Mouse (Mus musculus): ENCODE results near the gene Cyp2d22.

Gene Cyp2d22

DNA sequence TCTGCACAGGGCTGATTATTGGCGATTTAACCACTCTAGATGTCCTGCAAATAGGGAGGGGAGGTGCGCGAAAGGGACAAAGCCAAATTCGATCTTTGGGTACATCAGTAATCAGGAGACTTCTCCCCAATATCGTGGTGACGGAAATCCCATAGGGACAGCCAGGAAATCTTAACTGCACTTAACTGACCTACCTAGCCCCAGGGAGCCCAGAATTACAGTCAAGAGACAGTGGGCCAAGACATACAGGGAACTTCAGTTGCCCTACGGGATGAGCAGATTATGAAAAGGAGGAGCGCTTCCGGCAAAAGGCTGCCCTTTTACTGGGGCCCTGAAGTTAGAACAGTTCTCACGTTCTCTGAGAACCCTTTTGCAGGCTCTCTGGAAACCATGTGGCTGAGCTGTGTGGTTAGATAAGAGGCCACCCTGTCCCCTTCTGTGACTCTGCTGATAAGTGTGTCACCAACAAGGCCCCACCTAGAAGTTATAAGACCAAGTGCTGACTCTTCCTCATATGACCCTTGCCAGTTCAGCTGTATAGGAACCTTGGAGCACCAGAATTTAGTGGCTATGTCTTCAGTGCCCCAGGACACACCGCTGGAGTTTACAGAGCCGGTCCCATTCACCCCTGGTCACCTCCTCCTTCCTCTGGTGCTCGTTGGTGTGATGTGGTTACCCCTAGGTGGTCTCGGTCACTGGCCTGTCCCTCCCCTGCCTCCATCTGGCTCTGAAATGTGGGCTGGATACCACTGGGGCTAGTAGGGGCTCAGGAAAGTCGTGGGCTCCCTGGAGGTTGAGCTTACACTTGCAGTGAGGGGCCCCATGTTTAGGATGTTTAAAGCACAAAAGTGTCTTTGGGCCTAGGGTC is 38.2 kb downstream of the Cyp2d22 start:
- TF ChIP-seq GATA4 (IDR thresholded peaks at IDR 0.05; ENCODE audit: insufficient replicate concordance, low read length) = no peak

DNA sequence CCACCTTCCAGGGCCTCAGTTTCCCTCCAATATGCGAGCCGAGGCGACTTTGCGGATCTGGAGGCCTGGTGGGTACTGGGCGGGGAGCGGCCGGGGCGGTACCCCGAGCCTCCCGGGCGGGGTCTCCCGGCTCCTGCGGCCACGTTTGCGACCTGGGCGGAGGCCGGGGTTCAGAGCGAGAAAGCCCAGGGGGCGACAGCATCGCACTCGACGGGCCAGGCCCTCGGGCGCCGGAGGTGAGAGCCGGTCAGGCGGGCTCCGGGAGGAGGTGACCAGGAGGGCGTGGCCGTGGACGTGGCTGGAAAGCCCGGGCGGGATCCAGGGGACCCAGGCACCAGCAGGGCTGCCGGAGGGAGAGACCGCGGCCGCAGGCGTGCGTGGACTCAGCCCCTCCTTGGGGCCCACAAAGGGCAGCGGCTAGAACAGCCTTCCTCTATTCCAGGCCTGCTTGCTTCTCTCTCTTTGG is 39.0 kb downstream of the Cyp2d22 start:
- TF ChIP-seq GATA4 (IDR thresholded peaks at IDR 0.05; ENCODE audit: insufficient replicate concordance, low read length) = no peak

DNA sequence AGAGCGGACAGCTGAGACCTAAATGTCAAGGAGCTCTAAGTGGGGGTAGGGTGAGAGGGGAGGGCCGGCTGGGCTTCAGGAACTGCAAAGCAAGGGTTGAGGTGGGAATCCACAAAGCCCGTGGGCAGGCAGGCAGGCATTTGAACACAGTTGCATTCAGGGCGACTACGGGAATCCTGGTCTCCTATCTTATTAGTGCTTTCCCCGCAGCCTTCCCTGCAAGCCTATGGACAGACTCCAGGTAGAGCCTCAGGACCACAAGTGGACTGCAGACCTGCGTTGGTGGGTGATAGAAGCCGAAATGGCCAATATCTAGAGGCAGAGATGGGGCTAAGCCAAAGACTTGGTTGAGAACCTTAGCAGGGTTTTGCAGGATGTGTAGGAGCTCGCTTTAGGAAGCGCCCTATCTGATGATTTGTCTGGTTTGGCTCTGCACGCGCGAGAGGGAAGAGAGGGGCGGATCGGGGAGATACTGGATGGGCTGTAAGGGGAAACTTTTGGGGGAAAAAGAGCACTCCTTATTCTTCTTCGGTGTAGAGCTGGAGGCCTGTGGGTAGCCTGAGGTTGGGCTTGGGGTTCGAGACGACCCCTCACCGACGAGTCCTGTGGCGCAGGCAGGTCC is 39.5 kb downstream of the Cyp2d22 start:
- TF ChIP-seq GATA4 (IDR thresholded peaks at IDR 0.05; ENCODE audit: insufficient replicate concordance, low read length) = no peak

DNA sequence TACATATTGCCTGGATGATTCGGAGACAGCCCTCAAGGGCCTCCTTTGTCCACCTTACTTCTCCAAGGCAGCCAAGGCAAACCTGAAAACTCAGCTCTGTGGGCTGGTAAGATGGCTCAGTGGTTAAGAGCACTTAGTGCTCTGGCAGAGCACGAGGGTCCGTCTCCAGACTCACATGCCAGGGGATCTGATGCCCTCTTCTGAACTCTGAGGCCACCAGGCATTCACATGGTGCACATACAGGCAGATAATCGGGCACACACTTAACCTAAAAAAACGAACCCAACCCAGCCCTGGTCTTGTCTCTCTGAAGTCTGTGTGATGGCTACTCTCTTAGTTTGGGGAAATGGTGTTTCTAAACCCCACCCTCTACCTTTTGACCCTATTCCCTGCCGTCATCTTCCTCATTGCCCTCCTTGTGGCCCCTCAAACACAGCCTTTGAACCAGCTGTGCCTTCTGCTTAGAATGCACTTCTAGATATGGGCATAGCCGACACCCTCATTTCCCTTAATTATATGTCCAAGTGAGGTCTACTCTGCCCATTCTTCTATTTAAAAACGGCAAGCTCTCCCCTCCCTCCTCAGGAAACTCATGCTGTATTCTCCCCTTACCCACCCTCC is 40.3 kb downstream of the Cyp2d22 start:
- no peak for TF ChIP-seq GATA4 (IDR thresholded peaks at IDR 0.05; ENCODE audit: insufficient replicate concordance, low read length)

DNA sequence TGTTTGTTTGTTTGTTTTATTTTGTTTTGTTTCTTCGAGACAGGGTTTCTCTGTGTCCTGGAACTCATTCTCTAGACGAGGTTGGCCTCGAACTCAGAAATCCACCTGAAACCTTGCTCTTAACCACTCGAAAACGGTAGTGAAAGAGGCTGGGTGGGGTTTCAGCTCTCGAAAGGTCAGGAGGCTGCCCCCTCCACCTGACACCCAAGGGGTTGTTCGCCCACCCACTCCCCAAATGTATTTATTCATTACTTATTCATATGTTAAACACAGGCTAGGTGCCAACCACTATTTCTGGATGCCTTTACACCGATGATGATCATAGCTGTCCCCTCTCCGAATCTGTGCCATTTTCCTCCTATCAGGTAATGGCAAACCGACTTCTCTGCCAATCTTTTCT is 40.9 kb downstream of the Cyp2d22 start:
- TF ChIP-seq GATA4 (IDR thresholded peaks at IDR 0.05; ENCODE audit: insufficient replicate concordance, low read length) = no peak

DNA sequence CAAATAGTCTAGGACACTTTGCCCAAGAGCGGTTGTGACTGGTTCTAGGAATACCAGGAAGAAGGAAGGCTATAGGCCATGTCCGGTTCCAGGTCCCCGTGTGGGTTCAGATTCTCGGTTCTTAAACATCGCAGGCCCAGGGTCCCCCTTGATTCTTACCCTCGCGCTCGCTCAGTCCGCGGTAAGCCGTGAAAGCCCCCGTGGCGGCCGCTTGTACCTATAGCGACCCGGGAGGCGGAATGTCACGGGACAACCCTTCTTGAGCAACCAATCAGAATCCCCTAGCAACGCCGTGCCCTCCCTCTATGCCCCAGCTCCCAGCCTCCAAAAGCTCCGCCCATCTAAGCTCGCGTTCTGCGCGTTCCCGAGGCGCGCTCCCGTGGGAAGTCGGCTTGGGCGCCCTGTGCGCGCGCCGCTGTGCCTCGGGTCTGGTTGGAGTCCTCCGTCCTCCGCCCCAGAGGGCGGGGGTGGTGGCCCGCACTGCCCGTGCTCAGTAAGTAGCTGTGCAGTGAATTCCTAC is 41.4 kb downstream of the Cyp2d22 start, which contains the start of the genes Naga, Pheta2 and Smdt1:
Gene Naga, minus strand, starts transcription at position 333 of the 520 bp plus-strand sequence.
Gene Pheta2, plus strand, starts transcription at position 350 of the 520 bp plus-strand sequence.
Gene Smdt1, plus strand, starts transcription at position 367 of the 520 bp plus-strand sequence.
- TF ChIP-seq GATA4 (IDR thresholded peaks at IDR 0.05; ENCODE audit: insufficient replicate concordance, low read length) = no peak

DNA sequence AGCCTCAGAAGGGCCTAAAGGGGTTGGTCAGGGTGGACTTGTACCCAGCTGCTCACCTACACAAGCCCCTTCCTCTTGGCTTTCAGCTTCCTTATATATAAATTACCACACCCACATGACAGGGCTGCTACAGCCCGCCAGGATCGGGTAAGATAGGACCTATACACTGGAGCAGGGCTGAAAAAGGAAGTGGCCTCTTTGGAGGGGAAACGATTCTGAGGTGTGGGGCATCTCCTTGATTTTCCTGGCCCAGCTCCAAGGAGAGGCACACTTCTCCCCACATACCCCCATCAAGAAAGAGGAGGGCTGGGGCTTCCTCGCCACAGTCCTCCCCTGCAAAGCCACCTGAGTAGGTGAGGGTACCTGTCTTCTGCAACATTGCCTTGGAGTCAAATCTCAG is 42.2 kb downstream of the Cyp2d22 start:
- no peak for TF ChIP-seq GATA4 (IDR thresholded peaks at IDR 0.05; ENCODE audit: insufficient replicate concordance, low read length)

DNA sequence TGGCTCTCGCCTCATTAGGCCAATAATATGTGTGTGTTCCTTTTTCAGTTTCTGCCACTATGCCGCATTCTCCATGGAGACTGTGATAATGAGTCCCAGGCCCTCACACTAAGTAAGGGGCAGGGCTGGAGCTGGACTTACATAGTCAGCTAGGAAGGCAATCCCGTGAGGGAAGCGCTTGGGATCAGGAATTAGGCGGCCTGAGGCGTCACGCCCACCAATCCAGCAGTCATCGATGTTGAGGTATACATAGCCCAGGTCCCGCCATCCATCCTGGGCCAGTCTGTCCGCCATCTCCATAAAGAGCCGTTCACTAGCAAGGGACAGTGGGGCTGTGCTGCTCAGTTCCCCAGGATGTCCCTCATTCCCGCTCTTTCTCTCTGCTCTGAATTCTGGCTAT is 43.4 kb downstream of the Cyp2d22 start:
- TF ChIP-seq GATA4 (IDR thresholded peaks at IDR 0.05; ENCODE audit: insufficient replicate concordance, low read length) = no peak

DNA sequence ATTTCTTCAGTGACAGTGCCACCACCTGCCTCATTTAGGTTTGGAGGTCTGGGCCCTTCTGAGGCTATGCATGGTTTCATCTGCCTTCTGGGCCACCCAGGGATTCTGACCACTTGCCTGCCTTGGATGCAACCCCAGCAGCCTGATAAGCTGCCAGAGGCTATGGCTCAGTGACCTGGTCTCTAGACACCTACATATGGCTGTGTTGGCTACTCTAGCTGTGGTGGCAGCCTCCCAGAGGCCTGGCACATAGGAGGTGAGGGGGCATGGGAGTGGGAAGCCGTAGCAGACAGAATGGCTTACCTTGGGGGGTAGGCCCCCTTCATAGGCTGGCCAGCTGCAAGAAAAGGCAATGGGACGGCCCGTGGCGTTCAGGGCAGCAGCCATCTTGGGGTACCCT is 44.9 kb downstream of the Cyp2d22 start:
- no peak for TF ChIP-seq GATA4 (IDR thresholded peaks at IDR 0.05; ENCODE audit: insufficient replicate concordance, low read length)

DNA sequence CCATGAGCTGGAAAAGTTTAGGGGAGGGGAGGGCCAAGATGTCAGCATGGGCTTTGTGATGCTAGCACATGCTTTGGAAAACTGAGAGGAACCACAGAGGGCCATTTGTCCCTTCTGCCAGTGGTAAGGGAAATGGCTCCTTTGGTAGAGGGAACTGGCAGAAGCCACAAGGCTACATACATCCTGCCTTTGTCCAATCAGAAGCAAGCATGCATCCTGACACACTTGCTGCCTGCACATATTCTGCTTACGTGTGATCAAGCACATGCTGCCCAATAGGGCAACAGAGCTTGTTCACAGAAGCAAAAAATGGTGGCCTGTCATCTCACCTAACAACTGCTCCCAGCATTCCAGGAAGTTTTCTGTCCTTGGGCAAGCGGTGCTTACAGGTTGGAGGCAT is 54.7 kb downstream of the Cyp2d22 start:
- no peak for TF ChIP-seq GATA4 (IDR thresholded peaks at IDR 0.05; ENCODE audit: insufficient replicate concordance, low read length)

DNA sequence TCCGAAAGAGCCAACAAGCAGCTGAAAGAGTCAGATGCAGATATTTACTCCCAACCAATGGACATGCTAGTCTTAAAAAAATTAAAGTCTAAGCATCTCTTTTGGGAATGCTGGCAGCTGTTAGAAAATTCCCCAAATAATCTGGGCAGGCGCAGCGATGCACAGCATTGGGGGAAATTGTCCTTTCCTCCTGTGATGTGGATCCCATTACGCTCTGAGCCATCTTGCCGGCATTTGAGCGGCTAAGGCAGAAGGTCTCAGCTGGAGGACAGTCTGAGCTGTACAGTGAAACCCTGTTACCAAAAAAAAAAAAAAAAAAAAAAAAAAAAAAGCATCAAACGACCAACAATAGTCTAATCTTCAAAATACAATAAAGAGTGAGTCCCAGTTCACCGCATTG is 57.9 kb downstream of the Cyp2d22 start:
- TF ChIP-seq GATA4 (IDR thresholded peaks at IDR 0.05; ENCODE audit: insufficient replicate concordance, low read length) = no peak
